Mouse (Mus musculus) E14TG2a.4 (cell line): ENCODE results near the gene Htt.
"Not testable (repeated sequence)": the region's sequence is repeated elsewhere in the genome, so short reads cannot be mapped to it uniquely, and the experiment has no call there.

ENCODE experiments used
- H3K27me3 ChIP-seq: 2 replicates; pipeline ENCODE4 v1.6.1; 2014; ENCODE audit warnings: low read length, control low read depth; ENCODE audit not compliant: insufficient read depth
- H3K36me3 ChIP-seq: 2 replicates; pipeline ENCODE4 v1.6.1; 2014; ENCODE audit warnings: low read length, control low read depth; ENCODE audit not compliant: insufficient read depth
- H3K4me1 ChIP-seq: replicated peaks from 2 replicates; pipeline ENCODE4 v1.6.1; 2014; ENCODE audit warnings: low read depth, low read length, control low read depth
- H3K4me3 ChIP-seq: replicated peaks from 2 replicates; pipeline ENCODE4 v1.5.1; 2014; ENCODE audit warnings: mild to moderate bottlenecking, low read length
- H3K9me3 ChIP-seq: 2 replicates; pipeline ENCODE4 v1.6.1; 2014; ENCODE audit warnings: low read length, control low read depth
- CTCF ChIP-seq: conservative IDR thresholded peaks from 2 replicates; pipeline ENCODE4 v1.5.1; 2014; ENCODE audit warnings: low read length
- NANOG ChIP-seq: IDR thresholded peaks from 2 replicates; pipeline ENCODE4 v1.6.1; 2014; ENCODE audit warnings: borderline replicate concordance, low read length, mixed read lengths
- POU5F1 ChIP-seq: IDR thresholded peaks from 2 replicates; pipeline ENCODE4 v1.6.1; 2014; ENCODE audit warnings: low read length, borderline replicate concordance

The Htt gene

DNA sequence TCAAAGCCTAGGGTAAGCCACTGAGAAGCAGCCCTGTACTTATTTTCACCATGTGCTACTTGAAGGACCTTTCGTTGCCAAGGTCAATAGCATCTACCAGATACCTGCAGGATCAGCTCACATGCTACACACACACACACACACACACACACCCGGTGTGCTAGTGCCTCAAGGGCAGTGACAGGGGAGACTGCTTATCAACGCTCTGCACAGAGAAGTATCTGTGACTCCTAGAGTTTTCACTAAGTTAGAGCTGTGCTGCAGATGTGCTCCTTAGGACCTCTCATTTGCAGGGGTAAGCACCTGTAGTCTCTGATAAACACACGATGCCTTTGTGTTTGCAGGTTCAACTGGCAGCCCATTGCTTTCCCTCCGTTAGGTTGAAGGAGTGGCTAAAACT is 103.8 kb downstream of the Htt start:
- Histone ChIP-seq H3K4me3 (no peak overlapping the region), H3K36me3 (peaks cover 72% of the 10 kb centered on the region), H3K4me1 (no peaks in the 10 kb centered on the region), H3K27me3 (no peaks in the 10 kb centered on the region), H3K9me3 (peaks cover 16% of the 10 kb centered on the region)
- no peak for TF ChIP-seq CTCF
- no peak for TF ChIP-seq NANOG
- TF ChIP-seq POU5F1 = no peak

DNA sequence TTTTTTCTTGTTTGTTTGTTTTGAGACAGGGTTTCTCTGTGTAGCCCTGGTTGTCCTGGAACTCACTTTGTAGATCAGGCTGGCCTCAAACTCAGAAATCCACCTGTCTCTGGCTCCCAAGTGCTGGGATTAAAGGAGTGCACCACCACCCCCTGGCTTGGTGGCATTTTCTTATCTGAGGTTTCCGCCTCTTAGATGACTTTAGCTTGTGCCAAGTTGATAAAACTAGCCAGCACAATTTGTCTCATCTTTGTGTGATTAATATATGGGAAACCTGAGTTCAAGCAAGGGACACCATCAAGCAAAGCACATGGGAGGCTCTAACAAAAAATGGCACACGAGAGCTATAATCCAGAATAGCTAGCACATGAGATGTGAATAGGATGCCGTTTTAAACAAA is 118.8 kb downstream of the Htt start:
- peaks cover 88% of the 10 kb centered on the region for H3K36me3 ChIP-seq
- H3K9me3 ChIP-seq = not testable (repeated sequence)

DNA sequence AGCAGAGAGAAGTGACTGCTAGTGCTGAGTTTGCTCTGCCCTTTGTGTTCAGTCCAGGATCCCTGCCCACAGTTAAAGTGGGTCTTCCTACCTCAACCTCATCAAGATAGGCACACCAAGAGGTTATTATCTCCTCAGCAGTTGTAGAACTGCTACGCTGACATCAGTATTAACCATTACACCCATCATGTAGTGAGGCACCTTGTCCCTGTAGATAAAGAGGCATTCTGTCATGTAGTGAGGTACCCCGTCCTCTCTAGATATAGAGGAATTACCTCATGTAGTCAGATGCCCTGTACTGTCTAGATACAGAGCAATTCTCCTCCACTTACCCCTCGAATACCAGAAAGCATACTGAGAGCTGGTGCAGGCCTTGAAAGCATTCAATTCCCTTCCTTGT is 119.5 kb downstream of the Htt start:
- peaks cover 83% of the 10 kb centered on the region for H3K36me3 ChIP-seq
- no peaks in the 10 kb centered on the region for H3K9me3 ChIP-seq
- no peaks in the 10 kb centered on the region for H3K4me1 ChIP-seq
- H3K4me3 ChIP-seq = no peak overlapping the region
- no peaks in the 10 kb centered on the region for H3K27me3 ChIP-seq
- TF ChIP-seq POU5F1 = no peak

More for the DNA sequence above, 118.8 kb downstream of the Htt start:
- not testable (repeated sequence) for H3K4me3 ChIP-seq, H3K4me1 ChIP-seq, H3K27me3 ChIP-seq

DNA sequence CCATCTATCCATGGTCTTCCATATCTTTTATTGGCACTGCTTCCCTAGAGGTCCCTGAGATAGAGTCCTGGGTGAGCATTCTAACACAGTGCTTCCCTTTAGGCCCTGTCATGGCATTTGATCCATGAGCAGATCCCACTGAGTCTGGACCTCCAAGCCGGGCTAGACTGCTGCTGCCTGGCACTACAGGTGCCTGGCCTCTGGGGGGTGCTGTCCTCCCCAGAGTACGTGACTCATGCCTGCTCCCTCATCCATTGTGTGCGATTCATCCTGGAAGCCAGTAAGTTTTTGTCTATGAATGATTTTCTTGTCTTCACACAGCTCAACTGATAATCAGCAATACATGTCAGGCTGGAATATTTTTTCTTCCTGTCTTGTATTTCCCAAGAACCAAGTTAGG is 123.7 kb downstream of the Htt start:
- Histone ChIP-seq H3K4me1 (no peaks in the 10 kb centered on the region), H3K27me3 (no peaks in the 10 kb centered on the region), H3K36me3 (peaks cover 79% of the 10 kb centered on the region), H3K9me3 (no peaks in the 10 kb centered on the region), H3K4me3 (no peak overlapping the region)
- no peak for TF ChIP-seq NANOG
- TF ChIP-seq CTCF = peak; percentile 49

DNA sequence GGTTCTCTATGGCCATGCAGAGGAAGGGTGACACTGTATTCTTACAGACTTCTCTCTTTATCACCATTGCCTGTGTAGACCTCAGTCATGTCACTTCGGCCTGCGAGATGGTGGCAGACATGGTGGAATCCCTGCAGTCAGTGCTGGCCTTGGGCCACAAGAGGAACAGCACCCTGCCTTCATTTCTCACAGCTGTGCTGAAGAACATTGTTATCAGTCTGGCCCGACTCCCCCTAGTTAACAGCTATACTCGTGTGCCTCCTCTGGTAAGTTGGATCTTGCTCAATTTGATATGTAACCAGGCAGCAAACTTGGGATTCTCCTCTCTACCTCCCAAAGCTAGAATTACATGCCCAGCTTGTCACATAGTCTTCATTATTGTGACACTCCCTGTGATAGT is 127.7 kb downstream of the Htt start:
- Histone ChIP-seq H3K4me3 (no peak overlapping the region), H3K27me3 (no peaks in the 10 kb centered on the region), H3K4me1 (no peaks in the 10 kb centered on the region), H3K9me3 (no peaks in the 10 kb centered on the region), H3K36me3 (peaks cover 90% of the 10 kb centered on the region)
- TF ChIP-seq POU5F1 = no peak
- no peak for TF ChIP-seq NANOG
- TF ChIP-seq CTCF = no peak

DNA sequence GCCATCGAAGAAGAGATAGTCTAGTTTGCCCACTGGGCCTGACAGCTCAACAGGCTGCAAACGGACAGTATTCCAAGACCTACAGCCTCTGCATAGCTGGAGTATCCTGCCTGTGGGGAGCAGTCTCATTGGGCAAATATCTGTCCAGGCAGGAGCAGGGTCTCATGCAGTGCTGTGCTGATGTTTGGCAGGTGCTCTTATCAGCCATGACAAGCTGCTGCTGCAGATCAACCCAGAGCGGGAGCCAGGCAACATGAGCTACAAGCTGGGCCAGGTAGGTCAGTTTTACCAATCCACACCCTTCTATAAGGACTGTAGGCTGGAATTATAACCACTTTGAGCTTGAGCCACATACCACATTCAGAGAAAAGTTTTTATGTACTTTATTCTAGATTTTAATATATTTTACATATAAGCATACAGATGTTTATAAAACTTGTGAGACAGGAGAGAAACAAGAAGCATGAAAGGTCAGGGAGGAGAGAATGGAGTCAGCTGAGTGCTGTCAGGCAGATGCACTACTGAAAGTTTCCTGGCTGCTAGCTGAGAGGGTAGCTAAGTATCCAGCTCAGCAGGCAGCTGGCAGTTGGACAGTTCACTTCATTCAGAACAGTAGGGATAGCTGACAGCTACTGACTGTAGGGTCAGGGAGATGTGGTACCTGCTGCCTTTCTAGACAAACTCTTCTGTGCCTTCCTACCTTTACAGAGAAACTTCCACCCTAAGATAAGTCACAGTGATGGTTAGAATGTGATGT is 135.3 kb downstream of the Htt start:
- no peaks in the 10 kb centered on the region for H3K27me3 ChIP-seq
- no peaks in the 10 kb centered on the region for H3K9me3 ChIP-seq
- TF ChIP-seq POU5F1 = no peak
- no peak for TF ChIP-seq CTCF
- H3K4me1 ChIP-seq = peaks cover 6% of the 10 kb centered on the region
- peaks cover 97% of the 10 kb centered on the region for H3K36me3 ChIP-seq
- H3K4me3 ChIP-seq = no peak overlapping the region

DNA sequence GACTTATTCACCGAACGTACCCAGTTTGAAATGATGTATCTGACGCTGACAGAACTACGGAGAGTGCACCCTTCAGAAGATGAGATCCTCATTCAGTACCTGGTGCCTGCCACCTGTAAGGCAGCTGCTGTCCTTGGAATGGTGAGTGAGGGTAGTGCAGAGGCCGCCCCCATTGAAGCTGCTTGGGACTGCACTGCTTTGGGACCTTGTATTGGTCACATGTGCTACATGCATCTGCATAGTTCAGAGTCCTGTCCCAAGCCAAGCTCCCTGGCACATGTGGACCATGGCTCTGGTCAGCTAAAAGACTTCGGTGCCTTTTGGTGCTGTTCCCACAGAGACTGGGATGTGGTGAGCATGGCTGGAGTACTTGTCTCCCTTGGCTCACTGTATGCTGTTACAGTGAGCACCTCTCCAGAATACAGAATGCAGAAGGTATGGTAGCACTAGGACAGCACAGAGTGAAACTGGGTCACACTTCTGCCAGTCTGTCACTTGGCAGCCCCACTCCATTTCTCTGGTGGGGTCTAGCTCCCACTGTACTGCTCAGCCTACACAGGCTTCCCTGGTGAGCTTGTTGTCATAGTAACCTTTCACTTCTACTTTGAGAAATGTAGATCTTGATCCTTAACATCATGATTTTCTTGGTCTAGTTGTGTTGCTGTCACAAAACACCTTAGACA is 138.4 kb downstream of the Htt start:
- Histone ChIP-seq H3K4me1 (peaks cover 15% of the 10 kb centered on the region), H3K27me3 (no peaks in the 10 kb centered on the region)

DNA sequence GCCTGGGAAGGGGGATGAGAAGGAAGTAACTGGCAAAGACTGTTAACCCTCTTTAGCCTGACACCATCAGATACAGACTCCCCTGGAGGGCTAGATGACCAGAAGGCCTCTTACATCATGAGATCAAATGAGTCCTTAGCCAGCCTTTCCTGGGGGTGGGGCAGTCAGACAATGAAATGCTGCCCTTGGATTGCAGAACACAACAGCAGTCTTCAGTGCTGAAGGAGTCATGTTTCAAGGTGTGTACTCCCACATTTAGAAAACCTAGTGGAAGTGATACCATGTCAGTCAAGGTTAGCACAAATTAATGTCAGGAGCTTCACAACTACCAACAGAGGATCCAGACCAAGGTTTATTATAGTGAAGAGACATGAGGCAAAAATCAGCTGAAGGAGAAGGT is 140.8 kb downstream of the Htt start:
- peaks cover 15% of the 10 kb centered on the region for H3K4me1 ChIP-seq
- peaks cover 96% of the 10 kb centered on the region for H3K36me3 ChIP-seq
- H3K27me3 ChIP-seq = no peaks in the 10 kb centered on the region
- H3K4me3 ChIP-seq = no peak overlapping the region
- no peaks in the 10 kb centered on the region for H3K9me3 ChIP-seq
- TF ChIP-seq NANOG (no peak), POU5F1 (no peak), CTCF (no peak)

More for the DNA sequence above, 138.4 kb downstream of the Htt start:
- H3K4me3 ChIP-seq = no peak overlapping the region
- peaks cover 95% of the 10 kb centered on the region for H3K36me3 ChIP-seq
- TF ChIP-seq POU5F1 (no peak), CTCF (no peak), NANOG (no peak)
- H3K9me3 ChIP-seq = no peaks in the 10 kb centered on the region

DNA sequence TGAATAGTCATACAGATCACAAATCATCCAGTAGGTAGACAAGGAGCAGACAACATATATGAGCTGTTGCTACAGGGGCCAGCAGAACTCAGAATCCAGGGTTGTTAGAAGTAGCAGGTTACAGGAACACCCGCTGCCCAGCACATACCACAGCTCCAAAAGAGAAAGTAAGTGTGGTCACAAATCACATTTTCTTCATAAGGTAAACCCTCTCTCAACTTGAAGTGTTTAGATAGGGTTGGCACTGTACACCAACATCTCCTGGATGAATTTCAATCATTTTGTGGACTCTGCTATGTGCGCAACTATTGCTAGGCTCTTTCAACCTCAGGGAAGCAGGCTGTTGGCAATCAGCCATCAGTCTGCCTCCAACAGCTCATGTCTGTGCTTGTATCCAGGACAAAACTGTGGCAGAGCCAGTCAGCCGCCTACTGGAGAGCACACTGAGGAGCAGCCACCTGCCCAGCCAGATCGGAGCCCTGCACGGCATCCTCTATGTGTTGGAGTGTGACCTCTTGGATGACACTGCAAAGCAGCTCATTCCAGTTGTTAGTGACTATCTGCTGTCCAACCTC is 141.4 kb downstream of the Htt start:
- peaks cover 17% of the 10 kb centered on the region for H3K4me1 ChIP-seq
- no peak overlapping the region for H3K4me3 ChIP-seq
- peaks cover 96% of the 10 kb centered on the region for H3K36me3 ChIP-seq
- no peaks in the 10 kb centered on the region for H3K9me3 ChIP-seq
- TF ChIP-seq POU5F1 (no peak), NANOG (no peak)
- no peaks in the 10 kb centered on the region for H3K27me3 ChIP-seq
